Mouse (Mus musculus) ovary, adult 18-20 months (tissue): ENCODE data around the gene Heatr5a.
A peak's percentile ranks its signal among the peaks of the same experiment; 100 is the strongest.

ENCODE experiments used
- DNase-seq: peaks from one replicate; pipeline ENCODE4 v3.0.0; 2022; ENCODE audit warnings: low spot score, mixed read lengths

Gene Heatr5a

DNA sequence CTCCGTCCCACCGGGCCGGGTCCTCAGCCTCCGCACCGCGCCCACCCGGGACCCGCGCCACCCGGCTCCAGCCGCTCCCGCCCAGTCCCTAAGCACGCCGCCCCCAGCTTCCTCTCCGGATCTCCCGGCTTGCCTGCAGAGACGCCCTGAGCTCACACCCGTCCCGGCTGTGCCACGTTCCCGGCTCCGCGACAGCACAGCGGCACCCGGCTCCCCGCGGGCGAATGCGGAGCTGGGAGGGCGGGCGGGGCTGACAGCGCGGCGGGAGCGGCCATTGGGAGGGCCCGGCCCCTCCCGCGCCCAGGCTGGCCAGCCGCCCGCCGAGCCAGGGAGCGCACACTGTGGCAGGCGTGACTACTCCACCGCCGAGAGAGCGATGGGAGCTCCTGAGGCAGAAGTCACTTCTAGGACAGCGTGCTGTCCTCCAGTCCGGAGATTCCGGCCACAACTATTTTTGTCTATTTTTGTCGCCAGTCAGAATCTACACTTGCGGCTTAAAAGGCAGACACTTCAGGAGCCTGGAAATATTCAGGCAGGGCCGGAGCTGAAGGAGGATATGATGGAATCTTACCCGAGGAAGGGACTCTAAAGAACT is at the start of gene Heatr5a:
Heatr5a (minus strand) TSS at position 252 of the 595 bp plus-strand sequence.
- DNase-seq = peak; percentile 86

DNA sequence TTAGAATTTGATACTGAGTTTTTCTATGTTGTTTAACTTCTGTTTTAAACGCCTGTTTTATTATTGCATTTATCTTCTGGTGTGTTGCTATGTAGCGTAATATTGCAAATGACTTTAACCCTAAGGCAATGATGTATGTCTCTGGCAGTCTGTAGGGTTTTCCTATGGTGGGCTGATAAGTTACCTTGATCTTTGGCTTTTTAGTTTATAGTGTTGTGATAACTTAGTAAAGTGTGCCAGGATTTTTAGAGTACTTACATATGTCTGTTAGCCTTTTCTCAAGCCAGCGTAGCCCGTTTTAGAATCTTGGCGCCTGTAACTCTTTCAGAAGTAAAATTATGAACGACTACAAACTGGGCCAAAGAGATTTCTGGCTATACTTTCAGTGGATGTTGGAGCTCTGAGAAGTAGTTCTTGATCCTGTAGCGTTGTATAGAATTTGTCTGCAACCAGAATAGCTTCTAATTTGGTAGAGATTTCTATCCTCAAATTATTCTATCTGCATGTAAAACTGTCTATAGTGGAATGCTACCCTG is 43.4 kb upstream of the Heatr5a start:
- DNase-seq = no peak

DNA sequence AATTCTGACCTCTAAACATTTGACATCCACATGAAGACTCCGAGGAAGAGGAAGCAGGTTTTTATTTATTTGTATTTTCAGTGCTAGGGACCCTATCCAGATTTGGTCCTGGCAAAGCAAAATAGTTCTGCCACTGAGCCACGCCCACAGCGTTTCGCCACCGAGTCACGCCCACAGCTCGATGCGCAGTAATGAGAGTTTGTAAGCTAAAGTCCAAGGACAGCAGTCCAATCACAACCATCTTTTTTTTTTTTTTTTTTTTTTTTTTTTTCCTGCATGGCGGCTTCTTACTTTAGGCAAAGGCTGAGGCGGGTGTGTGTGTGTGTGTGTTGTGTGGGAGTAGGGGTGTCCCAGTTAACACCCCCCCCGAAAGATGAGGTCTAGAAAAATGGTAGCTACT is 42.9 kb upstream of the Heatr5a start:
- peak; percentile 35 for DNase-seq

- DNase-seq = no peak
These were observed 42.2 kb upstream of the Heatr5a start for GRCm38 (mm10) chr12:52013274-52013673.

GRCm38 (mm10) chr12:52012159-52012558 is 41.0 kb upstream of the Heatr5a start:
- DNase-seq = no peak

DNA sequence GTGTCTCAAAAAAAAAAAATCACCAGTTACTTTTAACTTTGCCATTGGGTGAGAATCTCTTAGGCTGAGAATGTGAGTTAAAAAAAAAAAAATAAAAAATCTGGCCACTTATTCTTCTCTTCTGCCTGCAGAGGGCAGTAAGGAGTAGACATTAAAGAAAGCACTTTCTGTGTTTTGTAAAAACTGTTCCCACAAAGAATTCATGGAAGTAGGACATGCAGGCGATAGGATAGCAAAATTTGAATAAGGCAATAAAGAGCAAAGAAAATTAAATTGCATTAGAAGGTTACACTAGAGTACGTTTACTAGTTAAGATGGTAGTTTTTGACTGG is 39.5 kb upstream of the Heatr5a start:
- DNase-seq = no peak

- DNase-seq = no peak
These were observed 39.0 kb upstream of the Heatr5a start for GRCm38 (mm10) chr12:52009928-52010629.

- DNase-seq = no peak
These were observed 35.5 kb upstream of the Heatr5a start for GRCm38 (mm10) chr12:52006633-52006994.

DNA sequence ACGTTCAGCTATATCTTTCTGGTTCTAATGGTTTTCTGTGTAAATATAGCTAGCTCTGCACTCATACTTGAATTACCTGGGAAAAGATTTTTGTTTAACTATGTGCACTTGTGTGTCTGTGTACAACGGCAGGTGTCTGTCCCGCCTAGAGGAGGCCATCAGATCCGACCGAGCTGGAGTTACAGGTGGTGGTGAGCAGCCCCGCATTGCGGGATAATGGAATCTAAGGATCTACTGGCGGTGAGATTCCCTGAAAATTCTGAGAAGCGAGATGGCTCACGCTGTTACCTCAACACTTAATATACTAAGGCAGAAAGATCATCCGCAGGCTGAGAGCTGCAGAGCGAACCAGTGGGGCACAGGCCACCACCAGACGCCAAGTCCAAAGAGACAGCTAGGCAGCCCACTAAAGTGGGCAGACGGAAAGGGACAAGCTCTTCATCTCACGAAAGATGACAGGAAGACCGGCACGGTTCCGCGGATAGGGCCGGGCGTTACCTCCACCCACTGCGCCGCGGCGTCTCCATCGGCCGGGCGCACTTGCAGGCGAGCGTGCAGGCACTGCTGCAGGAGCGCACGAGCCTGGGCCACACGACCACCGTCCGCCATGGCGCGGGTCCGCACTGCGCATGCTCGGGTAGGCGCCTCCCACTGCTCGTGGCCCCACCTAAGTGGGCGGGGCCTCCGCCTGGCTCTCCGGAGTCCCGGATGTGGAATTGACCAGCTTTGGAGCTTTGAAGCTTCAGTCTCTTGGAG is 34.9 kb upstream of the Heatr5a start, which contains the start of gene Dtd2:
Dtd2 (minus strand) TSS at position 625 of the 756 bp plus-strand sequence.
- DNase-seq = peak; percentile 85

DNA sequence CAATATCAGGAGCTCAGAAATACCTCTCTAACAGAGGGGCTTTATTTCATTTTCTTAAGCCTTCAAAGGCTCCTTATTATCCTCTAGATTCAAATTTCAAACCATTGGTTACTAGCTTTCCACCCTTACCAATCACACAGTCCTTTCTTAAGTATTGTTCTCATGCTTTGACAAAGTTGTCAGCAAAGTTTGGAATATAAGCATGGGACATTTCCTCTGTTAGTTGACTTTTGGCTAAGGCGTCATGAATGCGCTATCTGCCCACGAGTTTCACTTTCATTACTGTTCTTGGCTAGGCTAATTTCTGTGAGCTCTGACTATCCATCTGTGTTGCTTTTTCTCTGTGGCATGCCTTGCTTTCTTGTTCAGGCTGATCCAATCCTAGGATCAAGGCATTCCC is 31.6 kb upstream of the Heatr5a start:
- DNase-seq = no peak

- DNase-seq = no peak
These were observed 30.4 kb upstream of the Heatr5a start for GRCm38 (mm10) chr12:52001544-52001943.

DNA sequence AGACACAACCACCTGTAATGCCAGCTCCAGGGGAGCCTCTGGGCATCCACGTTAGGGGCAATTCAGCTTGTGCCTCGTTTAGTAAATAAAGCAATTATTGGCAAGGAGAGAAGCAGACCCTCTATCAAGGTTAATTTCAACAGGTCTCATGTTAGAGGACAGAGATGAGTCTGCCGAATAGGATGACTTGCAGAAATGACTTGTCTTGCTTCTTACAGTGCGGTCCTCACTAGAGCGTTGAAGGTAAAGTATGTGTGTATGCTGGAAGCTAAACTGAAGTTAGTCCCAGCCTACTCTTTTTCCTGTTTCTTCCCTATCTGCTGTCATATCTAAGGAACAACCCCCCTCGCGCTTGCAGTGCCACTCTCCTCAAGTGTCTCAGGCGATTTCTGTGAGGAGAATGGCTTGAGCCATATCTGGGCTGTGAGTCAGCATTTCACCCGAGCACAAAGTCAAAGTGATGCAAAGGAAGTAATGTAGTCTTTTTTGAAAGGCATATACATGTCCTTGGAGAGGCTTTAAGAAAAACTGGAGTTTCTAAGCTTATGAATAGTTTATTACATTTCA is 27.3 kb upstream of the Heatr5a start:
- DNase-seq = no peak

DNA sequence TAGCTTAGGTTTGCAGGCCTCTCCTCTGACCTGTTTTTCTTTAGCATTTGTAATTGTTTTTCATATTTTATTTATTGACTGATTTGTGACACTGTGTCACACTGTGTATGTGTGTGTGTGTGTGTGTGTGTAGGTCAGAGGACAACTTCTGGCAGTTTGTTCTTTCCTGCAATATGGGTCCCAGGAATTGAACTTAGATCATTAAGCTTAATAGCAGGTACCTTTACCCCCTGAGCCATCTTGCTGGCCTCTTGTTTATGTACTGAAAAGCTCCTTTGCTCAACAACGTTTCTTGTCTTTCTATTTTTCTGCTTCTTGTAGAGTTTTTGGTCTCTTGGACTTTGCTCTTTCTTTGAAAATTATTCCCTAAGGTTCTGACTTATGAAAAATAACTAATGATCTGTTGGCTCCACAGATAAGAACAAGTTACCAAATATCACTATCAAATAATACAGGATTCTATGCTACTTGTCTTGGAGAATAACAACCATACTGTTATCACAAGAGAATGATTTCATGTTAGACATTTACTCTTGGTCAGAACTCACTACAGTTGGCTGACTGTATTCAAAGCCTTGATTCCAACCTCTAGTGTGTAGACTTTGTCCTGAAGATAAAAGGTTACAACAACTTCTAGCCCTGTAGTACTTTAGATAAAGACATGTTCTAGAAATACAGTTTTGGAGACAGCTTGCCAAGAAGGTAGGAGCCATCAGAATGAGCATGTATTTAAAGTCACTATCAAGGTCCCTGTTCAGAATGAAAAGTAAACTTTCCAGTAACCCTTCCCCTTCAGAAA is 24.8 kb upstream of the Heatr5a start:
- DNase-seq = no peak

GRCm38 (mm10) chr12:51990629-51991028 is 19.5 kb upstream of the Heatr5a start:
- no peak for DNase-seq

- DNase-seq = no peak
These were observed 17.4 kb upstream of the Heatr5a start for GRCm38 (mm10) chr12:51988536-51988935.

DNA sequence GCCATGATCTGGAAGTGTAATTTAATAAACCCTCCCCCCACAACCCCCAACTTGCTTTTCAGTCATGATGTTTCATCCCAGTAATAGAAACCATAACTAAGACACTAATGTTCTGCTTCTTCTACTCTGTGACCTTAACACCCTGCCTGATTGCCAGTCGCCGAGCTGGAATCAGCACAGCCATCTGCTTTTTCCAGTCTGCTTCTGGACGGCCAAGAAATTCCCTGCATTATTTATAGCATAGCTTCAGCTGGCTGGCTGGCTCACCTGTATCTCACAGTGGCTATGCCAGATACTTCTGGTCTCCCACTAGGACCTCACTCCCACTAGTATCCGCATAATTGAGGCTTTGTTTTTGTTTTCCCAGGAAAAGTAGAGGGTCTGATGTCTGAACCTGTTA is 14.7 kb upstream of the Heatr5a start:
- no peak for DNase-seq

GRCm38 (mm10) chr12:51985163-51985748 is 14.1 kb upstream of the Heatr5a start:
- no peak for DNase-seq

DNA sequence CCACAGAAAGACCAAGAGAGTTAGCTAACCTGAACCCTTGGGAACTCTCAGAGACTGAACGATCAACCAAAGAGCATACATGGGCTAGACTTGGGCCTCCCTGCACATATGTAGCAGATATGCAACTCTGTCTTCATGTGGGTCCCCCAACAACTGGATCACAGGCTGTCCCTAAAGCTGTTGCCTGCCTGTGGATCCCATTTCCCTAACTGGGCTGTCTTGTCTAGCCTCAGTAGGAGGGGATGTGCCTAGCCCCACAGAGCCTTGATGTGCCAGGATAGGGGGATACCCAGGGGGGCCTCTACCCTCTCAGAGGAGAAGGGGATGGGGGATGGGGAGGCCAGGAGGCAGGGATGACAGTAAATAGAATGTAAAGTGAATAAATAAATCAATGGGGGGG is 12.5 kb upstream of the Heatr5a start:
- DNase-seq = no peak

DNA sequence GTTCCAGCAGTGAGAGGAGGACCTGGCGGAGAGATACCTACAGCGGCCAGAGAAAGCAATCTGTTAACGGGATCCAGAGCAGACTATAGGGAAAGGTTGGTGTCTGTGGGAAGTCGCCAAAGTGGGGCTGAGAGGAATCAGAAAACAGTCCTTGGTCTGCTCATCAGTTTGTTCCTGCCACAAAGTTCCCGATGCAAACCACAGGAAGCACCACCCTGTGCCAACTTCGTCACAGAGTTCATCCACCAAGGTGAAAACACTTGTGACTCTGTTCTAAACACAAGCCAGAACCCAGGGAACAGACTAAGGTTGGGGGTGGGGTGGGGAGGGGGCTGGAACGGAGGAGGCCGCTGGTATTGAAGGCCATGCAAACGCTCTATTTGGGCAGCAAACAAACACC is 5.4 kb upstream of the Heatr5a start:
- no peak for DNase-seq

- DNase-seq = no peak
These were observed 3.3 kb upstream of the Heatr5a start for GRCm38 (mm10) chr12:51974381-51974780.

- no peak for DNase-seq
These were observed 1.3 kb upstream of the Heatr5a start for GRCm38 (mm10) chr12:51972269-51973065.
